Mouse (Mus musculus) c-Kit-negative CD71-positive TER-119-positive erythroid progenitor cells, embryonic 14.5 days (primary cell): ENCODE data around the gene Stbd1.

Source experiments
- DNase-seq: peaks from one replicate; pipeline ENCODE4 v3.0.0-alpha.2; 2013; ENCODE audit warnings: low read depth, low spot score

Gene Stbd1

DNA sequence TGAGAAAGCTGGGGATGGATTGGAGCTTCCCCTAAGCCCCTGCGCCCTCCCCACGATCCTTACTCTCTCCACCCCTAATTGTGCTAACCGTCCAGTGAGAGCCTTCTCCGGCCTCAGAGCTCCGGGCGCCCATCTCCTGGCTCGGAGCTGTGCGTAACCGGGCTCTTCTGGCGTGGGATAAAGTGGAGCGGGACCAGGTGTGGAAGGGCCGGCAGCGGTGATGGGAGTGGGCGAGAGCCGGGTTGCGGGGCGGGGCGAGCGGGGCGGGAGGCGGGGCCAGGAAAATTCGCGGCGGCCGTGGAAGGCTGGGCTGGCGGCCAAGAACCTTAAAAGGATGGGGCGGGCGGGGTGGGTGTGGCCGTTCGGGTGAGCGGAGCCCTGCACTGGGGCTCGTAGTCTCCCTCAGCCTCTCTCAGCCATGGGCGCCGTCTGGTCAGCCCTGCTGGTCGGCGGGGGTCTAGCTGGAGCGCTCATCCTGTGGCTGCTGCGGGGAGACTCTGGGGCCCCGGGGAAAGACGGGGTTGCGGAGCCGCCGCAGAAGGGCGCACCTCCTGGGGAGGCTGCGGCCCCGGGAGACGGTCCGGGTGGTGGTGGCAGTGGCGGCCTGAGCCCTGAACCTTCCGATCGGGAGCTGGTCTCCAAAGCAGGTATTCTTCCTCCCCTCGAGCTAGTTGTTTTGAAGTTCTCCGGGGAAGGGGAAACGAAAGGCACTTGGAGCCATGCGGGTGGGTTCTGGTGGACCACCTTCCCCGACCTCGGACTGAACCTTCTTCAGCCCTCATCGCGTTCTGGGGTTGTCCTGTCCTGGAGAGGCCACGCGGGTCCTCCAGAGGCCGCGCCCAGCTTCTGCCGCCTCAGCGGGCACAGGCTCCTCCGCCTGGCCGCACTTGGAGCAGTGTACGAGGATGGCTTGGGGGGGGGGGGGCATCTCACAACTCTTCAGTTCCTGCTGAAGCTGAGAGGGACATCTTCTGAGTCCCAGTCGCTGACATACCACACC, at the start of gene Stbd1:
TSS of gene Stbd1 (plus strand) at position 351 of the 1,000 bp plus-strand sequence.
- no peak for DNase-seq

DNA sequence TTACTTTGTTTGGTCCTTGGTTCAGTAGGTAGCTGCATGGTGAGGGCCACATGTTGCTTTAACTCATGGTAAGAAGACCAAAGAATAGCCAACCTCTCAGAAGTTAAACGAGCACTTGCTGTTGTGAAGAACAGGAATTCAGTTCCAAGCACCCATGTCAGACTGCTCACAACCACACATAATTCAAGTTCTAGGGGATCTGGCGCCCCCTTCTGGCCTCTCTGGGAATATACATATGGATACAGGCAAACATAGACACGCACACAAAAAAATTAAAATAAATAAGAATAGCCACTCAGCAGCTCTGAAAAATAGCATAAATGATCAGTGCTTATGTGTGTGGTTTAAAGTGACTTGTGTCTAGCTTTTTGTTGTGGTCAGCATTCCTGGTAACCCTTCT, 48.9 kb upstream of the Stbd1 start:
- peak; percentile 0 for DNase-seq

GRCm38 (mm10) chr5:92554443-92554842, 48.4 kb upstream of the Stbd1 start:
- DNase-seq, result no peak

DNA sequence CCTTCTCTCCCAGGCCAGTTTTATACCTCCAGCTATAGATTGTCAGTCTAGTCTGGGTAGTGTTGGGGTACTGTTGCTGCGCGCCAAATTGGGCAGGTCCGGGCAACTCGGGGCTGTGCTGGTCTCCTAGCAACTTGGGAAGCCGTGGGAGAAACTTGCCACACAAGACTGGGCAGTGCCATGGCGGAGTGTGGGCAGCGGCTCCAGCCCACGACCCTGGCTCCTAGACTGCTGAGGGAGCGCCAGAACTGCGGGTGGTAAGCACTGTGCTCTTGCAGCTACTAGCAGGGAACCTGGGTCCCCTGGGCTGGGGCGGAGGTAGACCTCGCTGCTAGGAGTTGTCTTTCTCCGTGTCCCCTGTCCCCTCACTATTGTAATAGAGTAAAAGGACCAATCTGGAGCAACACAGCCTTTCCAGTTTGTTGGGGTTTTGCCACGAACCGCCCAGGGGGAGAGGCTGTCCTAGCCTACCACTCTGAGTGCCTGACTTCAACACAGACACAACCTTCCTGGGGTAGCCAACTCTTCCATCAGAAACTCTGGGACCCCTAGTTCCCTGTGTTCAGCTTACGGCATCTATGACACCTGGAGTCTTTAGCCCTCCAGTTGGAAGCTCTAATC, 47.8 kb upstream of the Stbd1 start, which contains the start of gene Fam47e:
TSS of gene Fam47e (plus strand) at position 179 of the 621 bp plus-strand sequence.
- no peak for DNase-seq

- DNase-seq, result no peak
These were observed 46.9 kb upstream of the Stbd1 start for GRCm38 (mm10) chr5:92555905-92556304.

GRCm38 (mm10) chr5:92557508-92557907, 45.3 kb upstream of the Stbd1 start:
- DNase-seq, result no peak

DNA sequence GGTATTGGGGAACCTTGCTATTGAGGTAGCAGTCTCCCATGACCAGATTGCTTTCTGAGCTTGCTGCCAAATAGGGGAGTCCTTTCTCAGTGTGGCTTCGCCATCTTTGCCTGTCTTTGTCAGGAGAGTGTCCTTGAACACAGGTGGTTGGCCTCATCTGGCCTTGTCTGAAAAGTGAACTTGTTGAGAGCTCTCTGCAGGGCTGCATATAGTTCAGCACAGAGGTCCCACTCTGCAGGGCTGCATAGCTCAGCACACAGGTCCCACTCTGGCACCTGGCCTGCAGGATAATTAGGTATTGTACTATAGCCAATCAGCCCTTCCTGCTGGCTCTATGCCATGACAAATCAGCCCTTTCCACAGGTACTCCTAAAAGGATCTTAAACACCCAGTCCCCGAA, 42.6 kb upstream of the Stbd1 start:
- no peak for DNase-seq

GRCm38 (mm10) chr5:92562002-92562401, 40.8 kb upstream of the Stbd1 start:
- no peak for DNase-seq

DNA sequence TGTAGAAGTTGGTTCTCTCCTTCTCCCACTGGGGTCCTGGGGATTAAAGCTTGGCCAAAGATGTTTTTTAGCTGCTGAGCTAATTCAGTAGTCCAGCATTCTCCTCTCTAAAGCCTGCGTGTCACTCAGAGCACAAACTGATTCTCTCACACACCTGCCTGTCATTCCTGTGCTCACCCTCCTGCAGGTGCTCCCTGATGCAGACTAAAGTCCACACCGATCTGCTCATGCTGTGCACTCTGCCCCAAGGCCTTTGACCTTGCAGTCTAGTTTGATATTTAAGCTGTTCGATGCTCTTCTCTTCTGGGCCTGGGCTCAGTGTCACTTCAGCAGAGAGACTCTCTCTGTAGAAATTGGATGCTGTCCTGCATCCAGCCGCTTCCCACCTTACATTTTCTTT, 31.6 kb upstream of the Stbd1 start:
- DNase-seq, result no peak

DNA sequence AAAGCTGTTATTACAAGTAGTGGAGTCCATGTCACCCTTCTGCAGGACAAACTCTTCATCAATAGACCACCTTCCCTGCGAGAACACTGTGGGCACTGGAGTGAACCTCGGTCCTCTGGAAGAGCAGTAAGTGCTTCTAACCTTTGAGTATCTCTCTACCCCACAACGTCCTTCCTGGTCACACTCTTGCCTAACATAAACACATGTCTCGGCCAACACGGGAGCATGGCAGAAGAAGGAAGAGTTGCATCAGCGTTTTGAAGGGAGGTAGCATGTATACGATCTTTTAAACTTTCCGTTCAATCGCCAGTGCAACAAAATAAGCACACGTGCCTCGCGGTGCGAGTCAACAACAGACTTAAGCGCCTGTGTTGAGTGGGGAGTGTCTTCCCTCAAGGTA, 23.3 kb upstream of the Stbd1 start:
- no peak for DNase-seq

DNA sequence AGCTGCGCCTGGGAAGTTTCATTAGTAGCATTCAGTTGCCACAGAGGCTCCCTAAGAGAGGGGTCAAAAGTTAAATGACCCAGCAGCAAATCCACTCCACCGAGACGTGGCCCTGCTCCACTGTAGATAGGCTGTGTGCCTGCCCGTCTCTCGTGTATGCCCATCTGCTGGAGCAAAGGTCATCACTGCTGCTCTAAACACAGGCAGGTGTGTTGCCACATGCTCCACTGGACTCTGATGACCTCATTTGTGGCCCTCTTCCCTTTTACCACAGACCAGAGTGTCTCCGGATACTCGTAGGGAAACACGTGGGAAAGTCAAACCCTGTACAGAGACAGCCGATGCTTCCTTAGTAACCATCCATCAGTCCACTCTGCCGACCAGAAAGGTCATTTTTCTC, 16.9 kb upstream of the Stbd1 start:
- DNase-seq, result no peak

DNA sequence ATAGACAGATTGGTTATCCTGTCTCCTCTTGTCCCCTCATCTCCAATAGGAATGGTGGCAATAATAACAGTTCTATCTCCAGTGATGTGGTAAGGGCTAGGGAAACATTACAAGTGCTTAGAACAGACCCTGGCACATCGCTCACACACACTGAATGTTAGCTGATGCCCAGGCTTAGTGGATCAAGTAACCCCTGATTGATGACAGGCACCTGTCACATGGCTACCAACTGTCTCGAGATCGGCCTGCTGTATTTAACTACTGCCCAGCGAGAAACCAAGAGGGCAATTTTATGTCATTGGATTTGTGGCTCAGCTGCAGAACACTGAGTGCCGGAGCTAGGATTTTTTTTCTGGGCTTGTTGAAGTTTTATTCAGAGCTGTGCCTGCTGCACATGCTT, 7.8 kb upstream of the Stbd1 start:
- DNase-seq, result no peak

DNA sequence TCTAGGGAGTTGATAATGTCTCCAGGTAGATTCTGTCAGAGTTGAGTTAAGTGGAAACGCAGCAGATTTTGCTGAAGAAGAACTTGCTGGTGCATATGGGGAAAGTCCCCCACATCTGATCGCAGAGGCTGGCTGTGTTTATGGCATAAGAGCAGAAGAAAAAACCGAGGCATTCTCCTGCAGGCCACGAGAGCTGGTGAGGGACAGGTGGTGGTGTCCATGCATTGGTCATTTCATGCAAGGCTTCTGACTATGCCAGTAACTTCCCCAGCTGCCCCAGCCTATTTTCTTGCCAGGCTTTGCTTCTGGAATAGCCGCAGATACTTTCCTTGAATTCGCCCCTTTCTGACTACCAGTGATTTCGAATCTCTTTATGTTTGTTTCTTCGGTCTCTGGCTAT, 6.0 kb upstream of the Stbd1 start:
- no peak for DNase-seq

DNA sequence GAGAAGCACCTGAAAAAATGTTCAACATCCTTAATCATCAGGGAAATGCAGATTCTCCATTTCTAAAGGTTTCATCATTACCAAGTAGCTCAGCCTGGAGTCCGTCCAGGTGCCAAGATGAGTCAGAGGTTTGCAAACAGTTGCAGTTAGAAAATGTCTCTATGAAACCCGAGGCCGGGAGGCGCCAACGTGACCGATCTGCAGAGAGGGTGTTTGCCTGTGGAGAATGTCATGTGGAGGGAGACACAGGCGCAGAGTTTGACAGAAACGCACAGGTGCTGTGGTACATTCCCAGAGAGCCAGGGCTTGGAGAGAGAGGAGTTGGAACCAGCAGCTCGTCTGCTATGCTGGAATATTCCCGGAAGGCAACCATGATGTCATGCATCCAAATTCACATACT, 3.8 kb upstream of the Stbd1 start:
- DNase-seq, result no peak

GRCm38 (mm10) chr5:92604452-92605247, 1.8 kb downstream of the Stbd1 start:
- DNase-seq, result no peak

DNA sequence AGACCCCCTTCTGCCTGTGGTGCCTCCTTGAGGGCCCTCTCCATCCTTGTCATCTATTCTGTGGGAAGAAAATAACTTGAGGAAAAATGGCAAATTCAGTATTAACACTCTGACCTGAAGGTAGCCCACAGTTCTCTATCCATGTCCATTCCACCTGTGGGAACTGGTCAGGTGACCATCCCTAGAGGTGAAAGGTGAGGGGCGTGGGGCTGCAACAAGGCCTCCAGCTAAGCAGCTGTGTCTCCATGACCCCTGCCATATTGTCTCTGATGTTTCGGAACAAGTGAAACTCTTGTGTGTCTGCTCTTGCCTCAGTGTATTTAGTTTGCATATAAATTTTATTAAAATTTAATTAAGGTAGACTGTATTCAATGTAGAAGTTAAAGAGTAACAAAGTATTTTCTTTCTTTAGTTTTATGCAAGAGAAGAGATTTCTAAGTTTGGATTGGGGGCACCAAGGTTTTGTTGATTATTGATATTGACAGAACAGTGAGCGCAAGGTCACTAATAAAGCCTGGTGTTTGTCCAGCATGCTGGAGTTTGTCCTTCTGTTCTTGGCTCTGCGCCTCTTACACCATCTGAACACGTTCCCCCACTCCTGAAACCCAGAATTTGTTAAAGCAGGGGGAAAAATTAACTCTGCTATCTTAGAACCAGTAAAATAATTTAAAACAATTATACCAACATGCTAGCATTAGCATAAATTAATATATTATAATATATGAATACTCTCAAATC, 4.8 kb downstream of the Stbd1 start:
- no peak for DNase-seq

GRCm38 (mm10) chr5:92612756-92613155, 9.9 kb downstream of the Stbd1 start:
- no peak for DNase-seq

DNA sequence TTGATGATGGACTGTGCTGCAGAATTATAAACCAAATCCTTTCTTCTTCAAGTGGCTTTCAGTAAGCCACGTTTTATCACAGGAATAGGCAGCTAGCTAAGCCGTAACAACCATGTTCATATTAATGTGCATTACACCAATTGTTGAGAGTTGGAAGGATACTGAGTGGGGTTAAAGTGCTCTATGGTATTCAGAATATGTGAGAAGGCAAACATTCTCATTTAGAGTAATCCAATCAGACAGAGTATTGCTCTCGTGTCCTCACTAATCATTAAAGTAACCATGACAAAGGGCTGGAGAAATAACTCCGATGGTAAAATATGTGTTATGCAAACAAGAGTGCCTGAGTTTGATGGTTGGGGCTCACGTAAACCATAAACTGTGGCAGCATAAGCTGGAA, 19.0 kb downstream of the Stbd1 start:
- no peak for DNase-seq

DNA sequence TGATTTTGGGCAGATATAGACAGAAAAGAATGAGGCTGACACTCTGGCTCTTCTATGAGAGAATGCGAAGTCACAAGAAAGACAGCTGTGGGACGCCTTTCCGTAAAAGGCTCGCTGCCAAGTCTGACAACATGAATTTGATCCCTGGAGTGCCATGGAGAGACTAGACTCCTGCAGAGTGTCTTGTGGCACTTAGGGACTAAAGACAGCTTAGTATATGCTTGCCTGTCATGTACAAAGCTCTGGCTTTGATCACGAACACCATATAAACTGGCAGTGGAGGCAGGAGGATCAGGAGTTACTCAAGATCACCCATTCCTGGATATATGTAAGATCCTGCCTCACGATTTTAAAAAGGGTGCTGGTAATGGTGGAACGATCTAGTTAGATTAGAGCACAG, 25.1 kb downstream of the Stbd1 start:
- no peak for DNase-seq

GRCm38 (mm10) chr5:92633526-92633925, 30.7 kb downstream of the Stbd1 start:
- DNase-seq, result no peak

GRCm38 (mm10) chr5:92634916-92635315, 32.1 kb downstream of the Stbd1 start:
- DNase-seq, result no peak
